Mouse (Mus musculus) kidney, embryonic 14.5 days (tissue): ENCODE measurements at regions not wholly inside any gene's neighbourhood (a gene's known extent, or its start where the extent isn't known, plus 50 kb on each side); places are given as distances from the start of the nearest gene placed in this dataset.

Experiments used
- ATAC-seq: fragments of 200-750 bp; cut with Nextera tagmentation; 2 replicates; pipeline ENCODE4 v1.8.0; 2017; ENCODE audit warnings: moderate number of reproducible peaks, mild to moderate bottlenecking, moderate TSS enrichment, moderate library complexity; ENCODE audit not compliant: low FRiP score, low TSS enrichment
- H3K27ac ChIP-seq: fragments of 300-500 bp; sonication (generic); 2 replicates; pipeline ENCODE4 v1.5.1; 2014; ENCODE audit warnings: low read depth, mild to moderate bottlenecking, low read length, moderate library complexity, mixed read lengths
- H3K27me3 ChIP-seq: fragments of 300-500 bp; sonication (generic); 2 replicates; pipeline ENCODE4 v1.6.1; 2014; ENCODE audit warnings: mild to moderate bottlenecking, low read length; ENCODE audit not compliant: control insufficient read depth, insufficient read depth
- H3K36me3 ChIP-seq: fragments of 300-500 bp; sonication (generic); 2 replicates; pipeline ENCODE4 v1.6.1; 2014; ENCODE audit warnings: low read length, mixed read lengths; ENCODE audit not compliant: control insufficient read depth, insufficient read depth
- H3K4me1 ChIP-seq: fragments of 300-500 bp; sonication (generic); 2 replicates; pipeline ENCODE4 v1.6.1; 2014; ENCODE audit warnings: low read length, mixed read lengths; ENCODE audit not compliant: control insufficient read depth, insufficient read depth
- H3K4me2 ChIP-seq: fragments of 300-500 bp; sonication (generic); replicated peaks from 2 replicates; pipeline ENCODE4 v1.6.1; 2014; ENCODE audit warnings: low read depth, mild to moderate bottlenecking, low read length
- H3K4me3 ChIP-seq: fragments of 300-500 bp; sonication (generic); 2 replicates; pipeline ENCODE4 v1.5.1; 2014; ENCODE audit warnings: mild to moderate bottlenecking, low read length
- H3K9ac ChIP-seq: fragments of 300-500 bp; sonication (generic); 2 replicates; pipeline ENCODE4 v1.6.1; 2014; ENCODE audit warnings: low read depth, mild to moderate bottlenecking, low read length, moderate library complexity
- H3K9me3 ChIP-seq: fragments of 300-500 bp; sonication (generic); 2 replicates; pipeline ENCODE4 v1.6.1; 2016; ENCODE audit warnings: low read length; ENCODE audit not compliant: control insufficient read depth
- WGBS: fragments of 180-500 bp; shearing (Covaris S2); extraction: QIAGEN DNeasy Blood & Tissue Kit; methylation state at CpG from one replicate; pipeline ENCODE4 v1.1.7; 2014; 5-methylcytosine and 5-hydroxymethylcytosine counted together

GRCm38 (mm10) chr16:88368146-88368545, 78.1 kb upstream of the Grik1 start:
- Histone ChIP-seq H3K4me1 (no peaks in the 10 kb centered on the region), H3K4me3 (no peak overlapping the region), H3K27ac (no peak overlapping the region), H3K36me3 (no peaks in the 10 kb centered on the region), H3K4me2 (no peak overlapping the region), H3K27me3 (no peaks in the 10 kb centered on the region), H3K9ac (no peak overlapping the region), H3K9me3 (no peaks in the 10 kb centered on the region)
- 48% methylated on average over 6 of the region's 6 CpGs for WGBS
- no peak for ATAC-seq

GRCm38 (mm10) chr16:88367162-88367561, 77.1 kb upstream of the Grik1 start:
- Histone ChIP-seq H3K9me3 (no peaks in the 10 kb centered on the region), H3K4me1 (no peaks in the 10 kb centered on the region), H3K4me2 (no peak overlapping the region), H3K9ac (no peak overlapping the region), H3K36me3 (no peaks in the 10 kb centered on the region), H3K4me3 (no peak overlapping the region), H3K27me3 (no peaks in the 10 kb centered on the region), H3K27ac (no peak overlapping the region)
- no peak for ATAC-seq
- 69% methylated on average over 1 of the region's 1 CpGs for WGBS

GRCm38 (mm10) chr16:88360081-88360480, 70.0 kb upstream of the Grik1 start:
- H3K27ac ChIP-seq = no peak overlapping the region
- no peaks in the 10 kb centered on the region for H3K9me3 ChIP-seq
- no peak overlapping the region for H3K9ac ChIP-seq
- H3K36me3 ChIP-seq = no peaks in the 10 kb centered on the region
- WGBS = 41% methylated on average over 2 of the region's 2 CpGs
- no peaks in the 10 kb centered on the region for H3K4me1 ChIP-seq
- H3K4me3 ChIP-seq = no peak overlapping the region
- no peaks in the 10 kb centered on the region for H3K27me3 ChIP-seq
- H3K4me2 ChIP-seq = no peak overlapping the region
- ATAC-seq = no peak
